Mouse (Mus musculus): ENCODE measurements around the gene Adamtsl5.

GRCm38 (mm10) chr10:80330084-80330483, 18.1 kb downstream of the Adamtsl5 start:
- TF ChIP-seq GATA1 (IDR thresholded peaks at IDR 0.05; ENCODE audit: borderline replicate concordance, low read length): no peak
- TF ChIP-seq FLI1 (IDR thresholded peaks at IDR 0.05; ENCODE audit: low read length): no peak

Data from megakaryocyte, embryonic 14.5 days (primary cell).